Mouse (Mus musculus): Measurements from ENCODE around the gene Ehmt1. TPM values are rescaled to one million over a fixed set of nuclear protein-coding genes. Genes with fewer than 3 reads are reported as not detected.

Ehmt1 gene
- polyA plus RNA-seq, 1 experiment from 2014 or later = 71.2 TPM

DNA sequence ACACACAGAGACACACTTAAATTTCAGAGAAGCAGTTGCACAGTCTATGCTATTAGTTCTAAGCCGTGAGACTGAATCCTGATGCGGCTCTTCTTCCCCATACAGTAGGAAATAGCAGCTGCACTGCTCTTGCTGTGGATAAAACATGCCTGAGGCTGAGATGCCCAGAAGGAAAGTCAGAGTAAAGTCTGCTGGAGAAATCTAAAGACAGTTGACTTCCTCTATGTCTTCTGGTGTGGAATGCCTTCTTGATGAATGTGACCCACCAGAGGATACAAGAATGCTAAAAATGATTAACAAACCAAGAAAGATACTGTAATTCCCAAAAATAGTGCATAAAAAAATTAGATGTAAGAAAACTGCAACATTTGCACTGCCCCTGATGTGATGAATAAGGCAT, 20.1 kb downstream of the Ehmt1 start:
- no peak overlapping the region for H3K4me3 ChIP-seq (ENCODE audit: low read length)
- no peak for ATAC-seq
- 79% methylated on average over 2 of the region's 2 CpGs for WGBS
- no peaks in the 10 kb centered on the region for H3K9me3 ChIP-seq (ENCODE audit: control insufficient read depth, low read length)
- H3K27ac ChIP-seq (ENCODE audit: low read depth, low read length) = no peak overlapping the region
- no peaks in the 10 kb centered on the region for H3K36me3 ChIP-seq (ENCODE audit: control insufficient read depth, insufficient read depth, low read length)
- no peak overlapping the region for H3K9ac ChIP-seq (ENCODE audit: low read depth, low read length)
- peaks cover 8% of the 10 kb centered on the region for H3K4me1 ChIP-seq (ENCODE audit: control insufficient read depth, insufficient read depth, low read depth, low read length)
- no peak overlapping the region for H3K4me2 ChIP-seq (ENCODE audit: low read length)
- no peaks in the 10 kb centered on the region for H3K27me3 ChIP-seq (replicated peaks; ENCODE audit: control insufficient read depth, insufficient read depth, low read length)

- Histone ChIP-seq H3K27me3 (replicated peaks; ENCODE audit: control insufficient read depth, insufficient read depth, low read length) (no peaks in the 10 kb centered on the region), H3K36me3 (ENCODE audit: control insufficient read depth, insufficient read depth, low read length) (no peaks in the 10 kb centered on the region), H3K27ac (ENCODE audit: low read depth, low read length) (no peak overlapping the region), H3K4me3 (ENCODE audit: low read length) (no peak overlapping the region), H3K9me3 (ENCODE audit: control insufficient read depth, low read length) (no peaks in the 10 kb centered on the region), H3K4me2 (ENCODE audit: low read length) (no peak overlapping the region), H3K9ac (ENCODE audit: low read depth, low read length) (no peak overlapping the region), H3K4me1 (ENCODE audit: control insufficient read depth, insufficient read depth, low read depth, low read length) (peaks cover 8% of the 10 kb centered on the region)
- WGBS = 89% methylated on average over 4 of the region's 4 CpGs
- ATAC-seq = no peak
Measured at GRCm38 (mm10) chr2:24896761-24897160, 22.7 kb downstream of the Ehmt1 start.

- Histone ChIP-seq H3K4me1 (ENCODE audit: control insufficient read depth, insufficient read depth, low read depth, low read length) (no peaks in the 10 kb centered on the region), H3K27ac (ENCODE audit: low read depth, low read length) (no peak overlapping the region), H3K36me3 (ENCODE audit: control insufficient read depth, insufficient read depth, low read length) (no peaks in the 10 kb centered on the region), H3K27me3 (replicated peaks; ENCODE audit: control insufficient read depth, insufficient read depth, low read length) (no peaks in the 10 kb centered on the region), H3K9ac (ENCODE audit: low read depth, low read length) (no peak overlapping the region), H3K9me3 (ENCODE audit: control insufficient read depth, low read length) (no peaks in the 10 kb centered on the region), H3K4me2 (ENCODE audit: low read length) (no peak overlapping the region), H3K4me3 (ENCODE audit: low read length) (no peak overlapping the region)
- WGBS = 91% methylated on average over 1 of the region's 1 CpGs
- ATAC-seq = no peak
Measured at GRCm38 (mm10) chr2:24894211-24894610, 25.2 kb downstream of the Ehmt1 start.

DNA sequence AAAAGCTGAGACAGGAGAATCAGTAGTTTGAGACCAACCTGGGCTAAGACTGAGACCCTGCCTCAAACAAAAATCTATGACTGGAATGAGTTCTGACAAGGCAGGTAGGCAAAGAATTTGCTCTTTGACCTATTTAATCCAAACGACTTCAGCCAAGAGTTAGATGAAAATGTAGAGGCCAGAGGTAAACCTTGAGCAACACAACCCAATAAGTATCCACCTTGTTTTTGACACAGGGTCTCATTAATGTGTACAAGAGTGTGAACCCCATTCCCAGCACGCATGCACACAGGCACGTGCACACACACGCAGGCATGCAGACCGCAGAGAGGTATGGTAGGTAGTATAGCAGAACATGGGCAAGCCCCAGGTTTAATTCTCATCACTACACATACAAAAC, 27.1 kb downstream of the Ehmt1 start:
- Histone ChIP-seq H3K4me2 (ENCODE audit: low read length) (no peak overlapping the region), H3K36me3 (ENCODE audit: control insufficient read depth, insufficient read depth, low read length) (no peaks in the 10 kb centered on the region), H3K9ac (ENCODE audit: low read depth, low read length) (no peak overlapping the region), H3K4me3 (ENCODE audit: low read length) (no peak overlapping the region), H3K27me3 (replicated peaks; ENCODE audit: control insufficient read depth, insufficient read depth, low read length) (no peaks in the 10 kb centered on the region), H3K27ac (ENCODE audit: low read depth, low read length) (no peak overlapping the region), H3K9me3 (ENCODE audit: control insufficient read depth, low read length) (no peaks in the 10 kb centered on the region), H3K4me1 (ENCODE audit: control insufficient read depth, insufficient read depth, low read depth, low read length) (no peaks in the 10 kb centered on the region)
- no peak for ATAC-seq
- WGBS = 94% methylated on average over 5 of the region's 5 CpGs

- Histone ChIP-seq H3K27ac (ENCODE audit: low read depth, low read length) (no peak overlapping the region), H3K4me2 (ENCODE audit: low read length) (no peak overlapping the region), H3K36me3 (ENCODE audit: control insufficient read depth, insufficient read depth, low read length) (no peaks in the 10 kb centered on the region), H3K9me3 (ENCODE audit: control insufficient read depth, low read length) (no peaks in the 10 kb centered on the region), H3K9ac (ENCODE audit: low read depth, low read length) (no peak overlapping the region), H3K4me3 (ENCODE audit: low read length) (no peak overlapping the region), H3K27me3 (replicated peaks; ENCODE audit: control insufficient read depth, insufficient read depth, low read length) (no peaks in the 10 kb centered on the region), H3K4me1 (ENCODE audit: control insufficient read depth, insufficient read depth, low read depth, low read length) (no peaks in the 10 kb centered on the region)
- no peak for ATAC-seq
- WGBS = 73% methylated on average over 6 of the region's 6 CpGs
Measured at GRCm38 (mm10) chr2:24890541-24891447, 28.6 kb downstream of the Ehmt1 start.

GRCm38 (mm10) chr2:24888895-24889294, 30.5 kb downstream of the Ehmt1 start:
- no peak overlapping the region for H3K27ac ChIP-seq (ENCODE audit: low read depth, low read length)
- no peaks in the 10 kb centered on the region for H3K9me3 ChIP-seq (ENCODE audit: control insufficient read depth, low read length)
- ATAC-seq = no peak
- no peaks in the 10 kb centered on the region for H3K4me1 ChIP-seq (ENCODE audit: control insufficient read depth, insufficient read depth, low read depth, low read length)
- H3K4me3 ChIP-seq (ENCODE audit: low read length) = no peak overlapping the region
- 87% methylated on average over 5 of the region's 5 CpGs for WGBS
- no peak overlapping the region for H3K4me2 ChIP-seq (ENCODE audit: low read length)
- H3K36me3 ChIP-seq (ENCODE audit: control insufficient read depth, insufficient read depth, low read length) = no peaks in the 10 kb centered on the region
- H3K9ac ChIP-seq (ENCODE audit: low read depth, low read length) = no peak overlapping the region
- H3K27me3 ChIP-seq (replicated peaks; ENCODE audit: control insufficient read depth, insufficient read depth, low read length) = no peaks in the 10 kb centered on the region

DNA sequence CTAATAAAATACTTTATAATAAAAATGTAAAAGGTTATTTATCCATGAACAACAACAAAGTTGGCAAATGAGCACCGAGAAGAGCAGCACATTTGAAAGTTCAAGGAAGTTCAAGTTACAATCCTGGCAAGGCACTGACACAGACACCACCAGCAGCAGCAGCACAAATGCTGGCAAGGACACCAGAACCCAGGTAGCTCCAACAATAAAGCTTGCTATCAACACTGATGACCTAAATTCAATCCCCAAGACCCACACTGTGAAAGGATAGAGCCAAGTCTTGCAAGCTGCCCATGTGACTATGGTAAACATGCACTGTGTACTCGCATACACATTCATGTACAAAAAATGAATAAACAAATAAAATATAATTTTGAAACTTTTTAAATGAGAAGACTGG, 38.7 kb downstream of the Ehmt1 start:
- Histone ChIP-seq H3K4me2 (ENCODE audit: low read length) (no peak overlapping the region), H3K9ac (ENCODE audit: low read depth, low read length) (no peak overlapping the region), H3K36me3 (ENCODE audit: control insufficient read depth, insufficient read depth, low read length) (peaks cover 6% of the 10 kb centered on the region; the same call in 1 of the 2 replicates), H3K27ac (ENCODE audit: low read depth, low read length) (no peak overlapping the region), H3K4me1 (ENCODE audit: control insufficient read depth, insufficient read depth, low read depth, low read length) (no peaks in the 10 kb centered on the region), H3K4me3 (ENCODE audit: low read length) (no peak overlapping the region), H3K27me3 (replicated peaks; ENCODE audit: control insufficient read depth, insufficient read depth, low read length) (no peaks in the 10 kb centered on the region), H3K9me3 (ENCODE audit: control insufficient read depth, low read length) (no peaks in the 10 kb centered on the region)
- no peak for ATAC-seq
- 96% methylated on average over 2 of the region's 2 CpGs for WGBS

- H3K36me3 ChIP-seq (ENCODE audit: control insufficient read depth, insufficient read depth, low read length) = 0 out of 2 replicates have a peak, but pooled peaks cover 6% of the 10 kb centered on the region
Measured at GRCm38 (mm10) chr2:24870952-24871351, 48.5 kb downstream of the Ehmt1 start.

DNA sequence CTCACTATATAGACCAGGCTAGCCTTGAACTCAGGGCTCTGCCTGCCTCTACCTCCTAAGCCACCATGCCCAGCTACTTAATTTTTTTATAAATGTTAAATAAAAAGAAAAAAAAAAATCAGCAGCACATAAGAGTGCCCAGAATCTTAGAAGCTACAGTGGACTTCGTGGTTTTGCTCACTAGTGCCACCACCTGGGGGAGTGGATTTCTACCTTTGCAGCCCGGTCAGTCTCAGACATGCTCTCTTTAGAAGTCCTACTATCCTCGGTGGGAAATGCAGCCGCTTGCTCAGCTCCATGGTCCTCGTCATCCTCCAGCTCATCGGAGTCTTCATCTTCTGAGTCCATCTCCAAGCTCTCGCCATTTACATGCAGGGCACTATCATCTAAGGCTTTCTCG, 56.4 kb downstream of the Ehmt1 start:
- Histone ChIP-seq H3K4me2 (ENCODE audit: low read length) (no peak overlapping the region), H3K27me3 (replicated peaks; ENCODE audit: control insufficient read depth, insufficient read depth, low read length) (no peaks in the 10 kb centered on the region), H3K9me3 (ENCODE audit: control insufficient read depth, low read length) (no peaks in the 10 kb centered on the region), H3K27ac (ENCODE audit: low read depth, low read length) (no peak overlapping the region), H3K36me3 (ENCODE audit: control insufficient read depth, insufficient read depth, low read length) (peaks cover 11% of the 10 kb centered on the region), H3K4me3 (ENCODE audit: low read length) (no peak overlapping the region), H3K9ac (ENCODE audit: low read depth, low read length) (no peak overlapping the region), H3K4me1 (ENCODE audit: control insufficient read depth, insufficient read depth, low read depth, low read length) (no peaks in the 10 kb centered on the region)
- ATAC-seq = no peak
- WGBS = 91% methylated on average over 8 of the region's 8 CpGs

More at GRCm38 (mm10) chr2:24870952-24871351, 48.5 kb downstream of the Ehmt1 start:
- Histone ChIP-seq H3K4me1 (ENCODE audit: control insufficient read depth, insufficient read depth, low read depth, low read length) (no peaks in the 10 kb centered on the region), H3K9ac (ENCODE audit: low read depth, low read length) (no peak overlapping the region), H3K27ac (ENCODE audit: low read depth, low read length) (no peak overlapping the region), H3K9me3 (ENCODE audit: control insufficient read depth, low read length) (no peaks in the 10 kb centered on the region), H3K27me3 (replicated peaks; ENCODE audit: control insufficient read depth, insufficient read depth, low read length) (no peaks in the 10 kb centered on the region), H3K4me2 (ENCODE audit: low read length) (no peak overlapping the region), H3K4me3 (ENCODE audit: low read length) (no peak overlapping the region)
- ATAC-seq = no peak
- 88% methylated on average over 1 of the region's 1 CpGs for WGBS
